Mouse (Mus musculus) lung, postnatal 14 days (tissue): ENCODE measurements at regions not wholly inside any gene's neighbourhood (a gene's known extent, or its start where the extent isn't known, plus 50 kb on each side); places are given as distances from the start of the nearest gene placed in this dataset.

Experiments used
- DNase-seq: peaks from one replicate; pipeline ENCODE4 v3.0.0; 2021

GRCm38 (mm10) chr1:118741286-118741685 is 113.5 kb downstream of the Tfcp2l1 start:
- no peak for DNase-seq

- DNase-seq, result no peak
Observed at GRCm38 (mm10) chr1:118748196-118748595, 120.5 kb downstream of the Tfcp2l1 start.

- no peak for DNase-seq
Observed at GRCm38 (mm10) chr1:118752869-118753268, 125.1 kb downstream of the Tfcp2l1 start.

GRCm38 (mm10) chr1:118756171-118756865 is 128.6 kb downstream of the Tfcp2l1 start:
- no peak for DNase-seq

- DNase-seq, result no peak
Observed at GRCm38 (mm10) chr1:118757340-118758030, 129.7 kb downstream of the Tfcp2l1 start.

- DNase-seq, result no peak
Observed at GRCm38 (mm10) chr1:118758031-118758400, 130.3 kb downstream of the Tfcp2l1 start.

- DNase-seq, result peak; percentile 87
Observed at GRCm38 (mm10) chr1:118759141-118759932, 131.6 kb downstream of the Tfcp2l1 start.

GRCm38 (mm10) chr1:118765525-118765924 is 137.8 kb downstream of the Tfcp2l1 start:
- DNase-seq, result no peak

- DNase-seq, result peak; percentile 38
Observed at GRCm38 (mm10) chr1:118768831-118769230, 141.1 kb downstream of the Tfcp2l1 start.

GRCm38 (mm10) chr1:118772261-118772660 is 144.5 kb downstream of the Tfcp2l1 start:
- DNase-seq, result peak; percentile 83

- no peak for DNase-seq
Observed at GRCm38 (mm10) chr1:118776594-118777441, 149.1 kb downstream of the Tfcp2l1 start.
